Mouse (Mus musculus) heart, postnatal 4 days (tissue): ENCODE measurements around the gene Fnbp1. TPM values are rescaled to one million over a fixed set of nuclear protein-coding genes. Genes with fewer than 3 reads are reported as not detected.

Experiments used
- total RNA-seq, 2 experiments: library from RNA; stranded (reverse); gene quantifications; 2 replicates each; pipeline ENCODE4 v1.2.3; 2021

The Fnbp1 gene
- total RNA-seq, 2 experiments from 2014 or later: 52.9 to 59.1 TPM

Other genes with a start within 250 kb of the Fnbp1 start
- 1 to 10 TPM; 2.1 to 3.5 TPM for gene Ptges, start 212.1 kb downstream of the Fnbp1 start, total RNA-seq
- gene Tor1b, start 189.0 kb downstream of the Fnbp1 start, total RNA-seq: 10 to 100 TPM; 35.3 to 35.7 TPM
- gene Tor1a, start 174.1 kb downstream of the Fnbp1 start, total RNA-seq: 10 to 100 TPM; 20.5 to 20.6 TPM
- 10 to 100 TPM; 18.1 TPM for gene BC005624, start 159.8 kb downstream of the Fnbp1 start, total RNA-seq
- gene Usp20, start 159.7 kb downstream of the Fnbp1 start, total RNA-seq: 10 to 100 TPM; 58.5 to 69.1 TPM
- gene Gpr107, start 10.3 kb upstream of the Fnbp1 start, total RNA-seq: 10 to 100 TPM; 41.6 to 43.0 TPM
- gene Ncs1, start 103.8 kb upstream of the Fnbp1 start, total RNA-seq: 10 to 100 TPM; 23.8 to 34.2 TPM
- 1 to 10 TPM; 1.7 to 2.9 TPM for gene Hmcn2, start 172.4 kb upstream of the Fnbp1 start, total RNA-seq